Comparison of ENCODE assay signal across 7 mouse cellular contexts in the genomic region with DNA sequence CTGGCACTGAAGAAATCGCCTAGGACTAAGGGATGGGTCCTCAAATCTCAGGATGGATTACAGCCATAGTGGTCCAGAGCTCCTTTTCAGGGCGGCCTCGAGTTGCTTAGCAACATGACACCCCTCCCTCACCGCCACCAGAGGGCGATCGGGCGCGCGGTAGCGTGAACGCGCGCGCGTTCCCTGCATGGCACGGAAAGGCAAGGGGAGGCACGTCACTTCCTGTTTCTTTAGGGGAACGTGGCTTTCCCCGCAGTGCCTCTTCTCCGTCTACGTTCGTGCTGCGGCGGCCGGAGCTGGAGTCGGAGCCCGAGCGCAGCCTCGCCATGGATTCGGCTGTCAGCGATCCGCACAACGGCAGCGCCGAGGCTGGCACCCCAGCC. TPM values are rescaled to one million over a fixed set of nuclear protein-coding genes. Genes with fewer than 3 reads are reported as not detected.
DNase-seq lines count a peak whose midpoint lies in the region; ATAC-seq lines count a peak whose summit lies in the region.

A gene (plus strand): TSS at position 206 of the 383 bp plus-strand sequence.

- H3K36me3 ChIP-seq in intestine, embryonic 16.5 days (ENCODE audit: control insufficient read depth, insufficient read depth, low read length): 0 out of 2 replicates have a peak, but pooled peaks cover 4% of the 10 kb centered on the region
- H3K36me3 ChIP-seq in midbrain, embryonic 11.5 days (ENCODE audit: control insufficient read depth, insufficient read depth, low read length): no peaks in the 10 kb centered on the region

- intact Hi-C loops in left cerebral cortex, postnatal 36 days (cut with DNase I): no loop called here

- H3K9me3 ChIP-seq in intestine, embryonic 16.5 days (ENCODE audit: control insufficient read depth, low read length): no peaks in the 10 kb centered on the region
- H3K9me3 ChIP-seq in midbrain, embryonic 11.5 days (ENCODE audit: control insufficient read depth, low read length): no peaks in the 10 kb centered on the region

- peak within 1 kb of the TSS; percentile 94 for H3K27ac ChIP-seq in intestine, embryonic 16.5 days (ENCODE audit: low read length)
- peak within 1 kb of the TSS; percentile 97 for H3K27ac ChIP-seq in midbrain, embryonic 11.5 days (ENCODE audit: low read depth, low read length)

- H3K4me3 ChIP-seq in intestine, embryonic 16.5 days (ENCODE audit: low read length): peak within 1 kb of the TSS; percentile 93
- H3K4me3 ChIP-seq in midbrain, embryonic 11.5 days (ENCODE audit: low read depth, low read length): peak within 1 kb of the TSS; percentile 96

- H3K9ac ChIP-seq in intestine, embryonic 16.5 days (ENCODE audit: low read depth, low read length): peak within 1 kb of the TSS; percentile 99
- peak within 1 kb of the TSS; percentile 96 for H3K9ac ChIP-seq in midbrain, embryonic 11.5 days (ENCODE audit: low read length)

- under 1% methylated on average over 35 of the region's 35 CpGs for WGBS in intestine, embryonic 16.5 days
- under 1% methylated on average over 35 of the region's 35 CpGs for WGBS in midbrain, embryonic 11.5 days

- peak; percentile 75 for ATAC-seq in intestine, embryonic 16.5 days
- peak; percentile 88 for ATAC-seq in midbrain, embryonic 11.5 days (ENCODE audit: low FRiP score)

- peak within 1 kb of the TSS; percentile 88 for H3K4me2 ChIP-seq in intestine, embryonic 16.5 days (ENCODE audit: low read depth, low read length)
- H3K4me2 ChIP-seq in midbrain, embryonic 11.5 days: peak within 1 kb of the TSS; percentile 83

- DNase-seq in adrenal gland, adult 18-20 months (ENCODE audit: low spot score in 2 of 2): peak; percentile 92 to 93
- DNase-seq in embryo, embryonic 11 days: peak; percentile 97
- DNase-seq in gastrocnemius, postnatal 4 days (ENCODE audit: low spot score in 2 of 2): peak; percentile 81 to 89
- peak; percentile 90 to 91 for DNase-seq in left cerebral cortex, postnatal 36 days (ENCODE audit: low spot score in 2 of 2)
- DNase-seq in midbrain, embryonic 11.5 days (ENCODE audit: low spot score, missing footprints): peak; percentile 100
- DNase-seq in skeletal muscle tissue, adult 2 months (ENCODE audit: low read depth, low spot score): peak; percentile 91

- H3K27me3 ChIP-seq in intestine, embryonic 16.5 days (replicated peaks; ENCODE audit: control insufficient read depth, insufficient read depth, low read length): no peaks in the 10 kb centered on the region
- H3K27me3 ChIP-seq in midbrain, embryonic 11.5 days (ENCODE audit: control insufficient read depth, insufficient read depth, low read length): no peaks in the 10 kb centered on the region

- H3K4me1 ChIP-seq in intestine, embryonic 16.5 days (ENCODE audit: control insufficient read depth, insufficient read depth, low read length): peaks cover 37% of the 10 kb centered on the region
- H3K4me1 ChIP-seq in midbrain, embryonic 11.5 days (ENCODE audit: control insufficient read depth, insufficient read depth, low read length): peaks cover 22% of the 10 kb centered on the region

RNA-seq across cellular contexts. Expression of the gene that starts here (rescaled TPM):
- total RNA-seq in adrenal gland, adult 18-20 months (2021): 100 to 1,000 TPM; 151 to 170 TPM
- 10 to 100 TPM; 84.8 to 88.2 TPM for total RNA-seq in gastrocnemius, postnatal 4 days (2021)
- polyA plus RNA-seq in intestine, embryonic 16.5 days (2015; fragmentation: Nextera tagmentation; extraction: Ambion mirVana): 116 and 119 TPM in 2 replicates
- total RNA-seq in left cerebral cortex, postnatal 36 days (2021): 10 to 100 TPM; 72.2 to 75.4 TPM
- polyA plus RNA-seq in midbrain, embryonic 11.5 days (2014; fragmentation: Nextera tagmentation; extraction: Ambion mirVana): 117 and 119 TPM in 2 replicates

Comparison
In these comparisons a context has a peak if more than half of its experiments do, and no peak if none do; other contexts are left out.
1. Peak in every context shown above with its lines: DNase-seq, ATAC-seq, H3K4me3 ChIP-seq and H3K27ac ChIP-seq.